Mouse (Mus musculus) erythroblast, embryonic 14.5 days (primary cell): ENCODE results near the gene Zfp281. TPM values are rescaled to one million over a fixed set of nuclear protein-coding genes. Genes with fewer than 3 reads are reported as not detected.

Experiments used
- H3K27me3 ChIP-seq: 2 replicates; pipeline ENCODE4 v1.6.1; 2012; ENCODE audit warnings: inconsistent platforms; ENCODE audit not compliant: control insufficient read depth
- H3K36me3 ChIP-seq: 2 replicates; pipeline ENCODE4 v1.6.1; 2012; ENCODE audit warnings: mild to moderate bottlenecking, inconsistent platforms; ENCODE audit not compliant: control insufficient read depth
- H3K4me1 ChIP-seq: 2 replicates; pipeline ENCODE4 v1.6.1; 2012; ENCODE audit warnings: inconsistent platforms; ENCODE audit not compliant: control insufficient read depth
- H3K4me3 ChIP-seq: replicated peaks from 2 replicates; pipeline ENCODE3; 2012; ENCODE audit warnings: moderate library complexity, mild to moderate bottlenecking, inconsistent platforms
- H3K9me3 ChIP-seq: 2 replicates; pipeline ENCODE4 v1.6.1; 2012; ENCODE audit warnings: low read length, inconsistent platforms, mixed read lengths; ENCODE audit not compliant: control insufficient read depth
- GATA1 ChIP-seq: IDR thresholded peaks from 2 replicates; pipeline ENCODE4 v1.6.1; 2012; ENCODE audit warnings: low read length, inconsistent platforms, mixed read lengths
- TAL1 ChIP-seq: IDR thresholded peaks from 3 replicates; pipeline ENCODE4 v1.6.1; 2012; ENCODE audit warnings: low read length, inconsistent platforms, mixed read lengths
- polyA plus RNA-seq: library from polyadenylated mRNA; stranded (reverse); fragments of >175 nt; gene quantifications from 2 replicates; pipeline ENCODE4 v1.2.3, GENCODE M21; 2012

Zfp281 gene
- polyA plus RNA-seq, 1 experiment: 0.12 TPM

GRCm38 (mm10) chr1:136644486-136644885, 19.8 kb downstream of the Zfp281 start:
- Histone ChIP-seq H3K27me3 (no peaks in the 10 kb centered on the region), H3K9me3 (no peaks in the 10 kb centered on the region), H3K4me1 (peaks cover 3% of the 10 kb centered on the region), H3K4me3 (no peak overlapping the region), H3K36me3 (no peaks in the 10 kb centered on the region)
- TF ChIP-seq GATA1 (no peak), TAL1 (no peak)

DNA sequence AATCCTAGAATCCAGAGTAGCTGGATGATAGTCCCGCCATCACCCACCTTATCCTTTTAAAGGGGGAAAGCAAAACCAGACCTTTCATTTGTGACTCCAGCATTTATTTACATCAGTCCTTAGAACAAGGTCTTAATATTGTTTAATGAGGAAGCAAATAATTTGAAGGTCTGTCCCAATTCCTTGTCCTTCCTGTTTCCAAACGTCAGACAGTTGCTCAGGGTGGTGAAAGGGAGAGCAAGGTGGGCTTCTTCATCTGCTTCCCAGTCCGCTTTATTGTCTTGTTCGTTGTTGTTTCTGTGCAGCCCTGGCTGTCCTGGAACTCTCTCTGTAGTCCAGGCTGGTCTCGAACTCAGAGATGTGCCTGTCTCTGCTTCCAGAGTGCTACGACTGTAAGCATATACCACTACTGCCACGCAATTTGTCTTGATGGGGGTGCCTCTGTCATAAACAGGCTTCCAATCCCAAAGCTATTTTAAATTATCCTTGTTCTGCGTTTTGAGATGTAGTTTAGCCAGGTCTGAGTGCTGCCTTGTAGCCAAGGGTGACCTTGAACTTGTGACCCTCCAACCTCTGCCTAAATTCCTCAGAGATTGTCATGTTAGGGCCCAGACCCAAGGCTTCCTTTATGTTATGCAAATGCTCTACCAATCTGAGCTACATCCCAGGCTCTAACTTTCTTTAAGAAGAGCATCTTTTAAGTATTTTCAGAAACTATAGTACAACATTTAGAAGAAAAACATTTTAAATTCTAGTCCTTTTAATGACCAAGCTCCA, 21.3 kb downstream of the Zfp281 start:
- Histone ChIP-seq H3K4me3 (no peak overlapping the region), H3K27me3 (no peaks in the 10 kb centered on the region), H3K36me3 (no peaks in the 10 kb centered on the region), H3K4me1 (peaks cover 3% of the 10 kb centered on the region), H3K9me3 (no peaks in the 10 kb centered on the region)
- TF ChIP-seq GATA1: no peak
- TF ChIP-seq TAL1: no peak

- Histone ChIP-seq H3K4me1 (no peaks in the 10 kb centered on the region), H3K9me3 (no peaks in the 10 kb centered on the region), H3K36me3 (no peaks in the 10 kb centered on the region), H3K4me3 (no peak overlapping the region), H3K27me3 (no peaks in the 10 kb centered on the region)
- TF ChIP-seq TAL1: no peak
- no peak for TF ChIP-seq GATA1
Observed at GRCm38 (mm10) chr1:136652066-136652465, 27.4 kb downstream of the Zfp281 start.

DNA sequence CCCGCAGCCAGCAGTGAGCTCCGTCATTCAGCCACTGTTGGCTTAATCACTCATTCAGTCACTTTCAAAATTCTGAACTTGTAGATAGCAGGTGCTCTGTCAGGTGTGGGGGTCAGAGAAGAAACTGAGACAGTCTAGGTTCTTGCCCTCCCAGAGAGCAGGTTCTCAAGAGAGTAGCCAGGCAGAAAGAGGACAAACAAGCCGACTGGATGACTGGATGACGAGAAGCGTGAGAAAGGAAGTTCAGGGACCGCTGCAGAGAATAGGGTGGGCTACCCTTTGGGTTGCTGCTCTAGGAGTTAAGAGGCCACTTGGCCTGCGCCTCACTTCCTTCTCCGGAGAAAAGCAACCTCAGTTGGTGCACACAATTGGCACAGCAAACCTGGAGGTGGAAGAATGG, 28.8 kb downstream of the Zfp281 start:
- TF ChIP-seq GATA1 (no peak), TAL1 (no peak)
- H3K4me3 ChIP-seq: no peak overlapping the region

GRCm38 (mm10) chr1:136654385-136654784, 29.7 kb downstream of the Zfp281 start:
- no peaks in the 10 kb centered on the region for H3K4me1 ChIP-seq
- no peaks in the 10 kb centered on the region for H3K27me3 ChIP-seq
- H3K4me3 ChIP-seq: no peak overlapping the region
- no peaks in the 10 kb centered on the region for H3K9me3 ChIP-seq
- TF ChIP-seq GATA1 (no peak), TAL1 (no peak)
- no peaks in the 10 kb centered on the region for H3K36me3 ChIP-seq

More for the DNA sequence above, 28.8 kb downstream of the Zfp281 start:
- H3K27me3 ChIP-seq: no peaks in the 10 kb centered on the region
- no peaks in the 10 kb centered on the region for H3K9me3 ChIP-seq
- no peaks in the 10 kb centered on the region for H3K36me3 ChIP-seq
- no peaks in the 10 kb centered on the region for H3K4me1 ChIP-seq

DNA sequence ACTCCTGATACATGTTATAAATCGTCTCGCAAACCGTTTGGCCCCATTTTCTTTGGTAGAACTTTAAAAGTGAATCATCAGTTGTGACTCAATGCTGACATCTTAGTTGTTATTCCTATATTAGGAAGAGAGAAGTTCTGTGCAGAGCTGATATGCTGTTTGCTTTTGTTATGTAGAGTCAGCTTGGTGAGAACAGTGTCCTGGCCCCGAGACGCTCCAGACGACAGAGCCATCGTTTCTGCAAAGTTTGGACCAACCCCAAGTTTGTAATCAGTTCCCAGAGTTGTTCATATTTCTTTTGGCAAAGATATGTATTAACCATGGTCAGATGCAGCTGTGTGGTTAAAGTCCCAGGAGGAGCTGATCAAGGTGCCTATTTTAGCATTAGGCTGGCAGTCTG, 31.9 kb downstream of the Zfp281 start:
- no peaks in the 10 kb centered on the region for H3K4me1 ChIP-seq
- H3K4me3 ChIP-seq: no peak overlapping the region
- H3K36me3 ChIP-seq: no peaks in the 10 kb centered on the region
- no peaks in the 10 kb centered on the region for H3K27me3 ChIP-seq
- TF ChIP-seq TAL1 (no peak), GATA1 (no peak)
- no peaks in the 10 kb centered on the region for H3K9me3 ChIP-seq

GRCm38 (mm10) chr1:136658456-136659227, 33.9 kb downstream of the Zfp281 start:
- Histone ChIP-seq H3K4me1 (no peaks in the 10 kb centered on the region), H3K36me3 (no peaks in the 10 kb centered on the region), H3K4me3 (no peak overlapping the region), H3K9me3 (no peaks in the 10 kb centered on the region), H3K27me3 (no peaks in the 10 kb centered on the region)
- TF ChIP-seq GATA1 (no peak), TAL1 (no peak)

DNA sequence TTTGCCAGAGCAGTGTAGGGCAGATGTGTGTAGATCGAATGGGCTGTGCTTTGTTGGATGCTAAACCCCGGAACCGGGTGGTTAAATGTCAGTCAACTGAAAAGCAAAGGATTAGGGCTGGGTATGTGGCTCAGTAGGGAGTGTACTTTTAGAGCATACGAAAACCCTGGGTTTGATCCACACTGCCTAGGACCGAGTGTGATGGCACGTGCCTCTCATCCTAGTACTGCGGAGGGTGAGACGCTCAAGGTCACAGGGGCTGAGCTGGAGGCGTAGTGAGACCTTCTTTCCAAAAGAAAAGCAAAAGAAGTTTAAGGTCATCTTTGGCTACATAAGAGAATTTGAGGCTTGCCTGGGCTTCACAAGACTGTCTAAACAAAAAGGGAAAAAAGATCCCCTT, 34.6 kb downstream of the Zfp281 start:
- H3K4me1 ChIP-seq: no peaks in the 10 kb centered on the region
- no peaks in the 10 kb centered on the region for H3K9me3 ChIP-seq
- no peak overlapping the region for H3K4me3 ChIP-seq
- H3K27me3 ChIP-seq: no peaks in the 10 kb centered on the region
- TF ChIP-seq GATA1: no peak
- TF ChIP-seq TAL1: no peak
- H3K36me3 ChIP-seq: no peaks in the 10 kb centered on the region

GRCm38 (mm10) chr1:136659917-136660316, 35.2 kb downstream of the Zfp281 start:
- H3K27me3 ChIP-seq: no peaks in the 10 kb centered on the region
- no peaks in the 10 kb centered on the region for H3K4me1 ChIP-seq
- H3K4me3 ChIP-seq: no peak overlapping the region
- no peaks in the 10 kb centered on the region for H3K36me3 ChIP-seq
- TF ChIP-seq TAL1 (no peak), GATA1 (no peak)
- no peaks in the 10 kb centered on the region for H3K9me3 ChIP-seq
